Mouse (Mus musculus): ENCODE data around the gene Ppp1r3e. TPM values are rescaled to one million over a fixed set of nuclear protein-coding genes. Genes with fewer than 3 reads are reported as not detected.

Ppp1r3e gene
- 1 to 10 TPM; 6.4 to 7.6 TPM for total RNA-seq (2021)

DNA sequence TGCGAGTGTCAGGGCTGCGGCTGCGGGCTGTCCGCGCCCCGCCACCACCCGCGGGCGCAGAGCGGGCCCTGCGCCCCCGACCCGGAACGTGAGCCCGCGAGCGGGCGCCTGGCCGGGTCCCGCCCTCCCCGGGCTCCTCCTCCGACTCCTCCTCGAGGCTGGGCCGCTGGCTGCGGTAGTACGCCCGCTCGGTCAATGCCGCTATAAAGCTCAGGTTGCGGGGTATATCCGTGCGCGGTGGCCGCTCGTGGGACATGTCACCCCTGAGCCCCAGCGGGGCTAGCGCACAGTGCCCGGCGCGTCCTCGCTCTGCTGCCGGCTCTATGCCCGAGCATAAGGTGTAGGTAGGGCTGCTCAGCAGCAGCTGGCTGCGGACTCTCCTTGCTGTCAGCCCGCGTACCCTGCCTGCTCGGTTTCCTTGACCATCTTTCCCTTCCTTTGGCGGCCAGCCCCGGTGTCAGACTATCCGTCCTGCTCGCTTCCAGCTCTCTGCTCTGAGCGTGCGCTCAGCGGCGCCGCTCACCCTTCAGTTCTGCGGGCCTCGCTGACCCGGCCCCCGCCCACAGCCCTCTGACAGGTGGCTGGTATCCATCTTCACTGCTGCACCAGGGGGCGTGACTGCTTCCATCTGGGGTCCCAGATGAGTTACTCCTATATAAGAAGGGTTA lies at the start of gene Ppp1r3e:
Ppp1r3e (minus strand) TSS at position 503 of the 668 bp plus-strand sequence.
- peak; percentile 66 for DNase-seq

GRCm38 (mm10) chr14:54926401-54927158 lies 49.2 kb upstream of the Ppp1r3e start:
- DNase-seq, result peak; percentile 76

DNA sequence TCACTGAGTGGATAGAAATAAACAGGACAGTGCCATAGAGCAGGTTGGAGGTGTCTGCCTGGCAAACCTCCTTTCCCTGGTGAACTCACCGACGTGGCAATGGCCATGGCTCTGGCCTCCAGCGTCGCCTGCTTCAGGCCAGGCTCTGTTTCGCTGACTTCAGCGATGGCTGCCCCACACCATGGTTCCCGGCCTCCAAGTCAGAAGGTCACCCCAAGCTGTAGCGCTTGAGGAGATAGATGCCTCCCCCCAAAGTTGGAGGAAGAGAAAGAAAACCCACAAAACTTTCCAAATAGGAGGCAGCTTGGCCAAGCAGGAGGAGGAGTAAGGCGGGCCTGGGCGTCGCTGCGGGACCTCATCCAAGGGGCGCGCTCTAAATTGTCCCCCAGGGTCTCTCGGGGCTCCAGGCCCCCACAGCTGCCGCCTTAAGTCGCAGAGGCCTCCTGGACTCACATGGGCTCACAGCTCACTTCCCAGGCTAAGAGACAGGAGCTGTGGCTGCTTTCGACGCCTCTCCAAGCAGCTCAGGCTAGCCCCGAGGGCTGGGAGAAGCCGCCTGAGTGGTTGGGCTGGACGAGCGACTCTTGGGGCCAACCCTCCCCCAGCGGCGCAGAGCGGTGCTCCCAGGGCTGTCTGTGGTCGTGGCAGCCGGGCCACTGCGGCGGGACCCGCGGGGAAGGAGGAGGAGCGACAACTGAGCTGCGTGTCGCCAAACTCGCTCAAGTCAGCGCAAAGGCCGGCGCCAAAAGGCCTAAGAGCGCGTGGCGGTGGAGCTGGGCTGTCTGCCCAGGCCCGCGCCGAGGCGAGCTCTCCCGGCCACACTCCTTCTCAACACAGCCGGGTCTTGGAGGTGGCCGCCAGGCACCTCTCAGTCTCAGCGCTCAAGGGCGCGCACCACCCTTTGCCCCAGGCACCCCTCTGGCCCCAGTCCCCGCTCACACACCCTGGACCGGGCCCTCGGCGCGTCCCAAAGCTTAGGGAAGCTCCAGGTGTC lies 48.3 kb upstream of the Ppp1r3e start, which contains the start of gene Efs:
Efs (minus strand) TSS at position 778 of the 994 bp plus-strand sequence.
- DNase-seq, result peak; percentile 77

DNA sequence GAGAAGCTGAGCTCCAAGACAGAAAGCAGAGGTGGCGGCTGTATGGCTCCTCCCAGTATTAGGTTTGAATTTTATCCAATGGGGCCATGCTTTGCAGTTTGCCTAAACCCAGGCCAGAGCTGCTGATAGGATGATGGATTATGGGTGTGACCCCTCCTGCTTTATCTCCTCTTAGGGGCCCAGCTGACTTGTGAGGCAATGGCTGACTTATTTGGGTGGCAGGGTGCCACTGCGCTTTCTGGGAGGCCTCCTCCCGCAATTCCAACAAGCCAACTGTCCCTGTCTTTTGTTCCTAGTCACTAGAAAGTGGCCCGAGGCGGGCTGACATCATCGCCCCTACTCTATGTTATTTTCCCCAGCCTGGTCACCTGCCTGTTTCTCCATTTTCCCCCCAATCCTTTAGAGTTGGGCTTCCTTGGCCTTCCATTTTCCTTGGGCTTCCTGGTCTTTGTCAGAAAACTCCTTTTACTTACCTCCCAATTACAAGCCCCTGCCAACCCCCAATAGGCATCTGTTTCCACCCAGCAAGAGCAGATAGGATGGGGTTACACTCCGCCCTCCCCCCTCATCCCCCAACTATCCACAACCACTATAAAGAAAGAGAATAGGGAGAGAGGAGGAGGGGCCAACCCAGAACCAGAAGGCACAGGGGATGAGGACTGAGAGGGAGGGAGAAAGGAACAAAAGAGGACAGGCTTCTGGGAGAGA lies 47.4 kb upstream of the Ppp1r3e start:
- DNase-seq, result peak; percentile 72

GRCm38 (mm10) chr14:54920076-54920685 lies 42.8 kb upstream of the Ppp1r3e start:
- DNase-seq, result no peak

DNA sequence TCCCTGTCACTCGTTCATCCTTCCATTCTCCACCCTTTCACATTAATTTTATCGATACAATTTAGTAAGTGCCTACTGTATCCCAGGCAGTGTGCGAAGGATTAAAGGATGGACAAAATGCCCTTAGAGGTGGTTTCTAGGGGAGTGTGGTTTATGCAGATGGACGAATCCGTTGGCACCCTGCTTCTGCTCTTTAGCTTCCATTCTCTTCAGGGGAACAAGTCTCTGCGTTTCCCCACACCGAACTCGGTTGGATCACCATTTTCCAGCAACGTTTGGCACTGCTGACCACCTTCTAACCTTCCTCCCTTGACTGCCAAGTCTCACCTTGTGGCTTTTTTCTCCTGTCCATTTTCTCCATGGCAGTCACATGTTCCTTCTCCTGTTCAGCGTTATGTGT lies 36.0 kb upstream of the Ppp1r3e start:
- DNase-seq, result no peak

- peak; percentile 68 for DNase-seq
These were observed 35.5 kb upstream of the Ppp1r3e start, which contains the start of gene Slc22a17 for GRCm38 (mm10) chr14:54912886-54913285. Slc22a17 (minus strand) TSS chr14:54913132.

DNA sequence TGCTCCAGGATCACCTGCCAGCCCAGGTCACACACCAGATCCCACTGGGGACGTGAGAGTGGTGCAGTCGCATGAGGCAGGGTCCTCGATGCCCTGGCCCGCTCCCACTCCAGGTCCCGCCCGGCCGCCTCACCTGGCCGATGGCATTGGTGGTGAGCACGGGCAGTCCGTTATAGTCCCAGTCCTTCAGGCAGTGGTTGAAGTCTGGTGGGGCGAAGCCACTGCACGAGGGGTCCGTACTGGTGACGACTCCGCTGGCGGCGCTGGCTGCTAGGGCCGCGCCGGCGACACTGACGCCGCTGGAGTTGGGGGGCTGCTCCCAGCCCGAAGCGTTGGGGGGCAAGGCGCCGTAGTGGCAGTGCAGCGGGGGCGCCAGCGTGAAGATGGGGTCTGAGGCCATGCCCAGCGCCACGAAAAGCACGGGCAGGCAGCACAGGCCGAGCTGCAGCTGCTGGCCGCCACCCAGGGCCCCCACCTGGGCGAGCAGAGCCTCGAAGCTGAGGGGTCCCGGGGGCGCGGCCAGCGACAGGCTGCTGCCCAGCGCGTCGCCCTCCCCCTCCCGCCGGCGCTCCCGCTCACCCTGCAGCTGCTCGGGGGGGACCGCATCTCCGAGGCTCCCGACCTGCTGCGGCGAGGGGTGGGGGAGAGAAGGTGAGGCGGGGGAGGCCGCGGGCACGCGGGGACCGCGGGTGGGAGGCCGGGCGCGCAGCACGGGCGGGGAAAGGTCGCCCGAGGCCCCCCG lies 34.9 kb upstream of the Ppp1r3e start:
- no peak for DNase-seq

- no peak for DNase-seq
These were observed 31.3 kb upstream of the Ppp1r3e start for GRCm38 (mm10) chr14:54908682-54909081.

GRCm38 (mm10) chr14:54903641-54904040 lies 26.3 kb upstream of the Ppp1r3e start:
- no peak for DNase-seq

DNA sequence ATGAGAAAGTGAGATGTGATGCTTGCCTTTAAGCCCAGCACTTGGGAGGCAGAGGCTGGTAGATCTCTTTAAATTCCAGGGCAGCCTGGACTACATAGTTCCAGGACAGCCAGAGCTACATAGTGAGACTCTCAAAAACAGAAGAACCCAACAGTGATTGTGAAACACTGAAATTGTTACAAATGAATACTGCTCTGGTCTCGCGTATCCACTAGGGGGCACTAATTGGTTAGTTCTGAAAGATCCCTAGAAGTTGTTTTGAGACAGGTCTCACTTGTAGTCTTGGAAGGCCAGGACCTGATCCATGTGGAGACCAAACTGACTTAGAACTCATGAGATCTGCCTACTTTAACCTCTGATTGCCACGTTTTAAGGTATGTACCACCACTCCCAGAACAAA lies 23.0 kb upstream of the Ppp1r3e start:
- DNase-seq, result peak; percentile 78

- no peak for DNase-seq
These were observed 20.1 kb upstream of the Ppp1r3e start for GRCm38 (mm10) chr14:54897445-54897844.

GRCm38 (mm10) chr14:54894296-54895151 lies 17.2 kb upstream of the Ppp1r3e start:
- DNase-seq, result peak; percentile 73

- DNase-seq, result peak; percentile 98
These were observed 16.4 kb upstream of the Ppp1r3e start for GRCm38 (mm10) chr14:54893651-54894181.

DNA sequence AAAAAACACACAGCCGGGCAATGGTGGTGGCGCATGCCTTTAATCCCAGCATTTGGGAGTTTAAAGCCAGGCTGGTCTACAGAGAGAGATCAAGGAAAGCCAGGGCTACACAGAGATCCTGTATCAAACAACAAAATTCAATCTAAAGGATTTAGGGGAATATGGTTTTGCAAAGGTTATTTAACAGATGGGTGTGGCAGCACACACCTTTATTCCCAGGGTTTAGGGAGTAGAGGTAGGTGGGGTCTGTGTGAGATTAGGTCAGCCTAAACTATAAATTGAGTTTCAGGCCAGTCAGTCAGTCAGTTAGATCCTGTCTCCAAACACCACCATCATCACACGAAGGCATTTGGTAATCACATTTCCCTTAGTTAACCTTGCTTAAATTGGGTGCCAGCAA lies 14.8 kb upstream of the Ppp1r3e start, which contains the start of gene Pabpn1:
Pabpn1 (plus strand) TSS at position 301 of the 400 bp plus-strand sequence.
- no peak for DNase-seq

DNA sequence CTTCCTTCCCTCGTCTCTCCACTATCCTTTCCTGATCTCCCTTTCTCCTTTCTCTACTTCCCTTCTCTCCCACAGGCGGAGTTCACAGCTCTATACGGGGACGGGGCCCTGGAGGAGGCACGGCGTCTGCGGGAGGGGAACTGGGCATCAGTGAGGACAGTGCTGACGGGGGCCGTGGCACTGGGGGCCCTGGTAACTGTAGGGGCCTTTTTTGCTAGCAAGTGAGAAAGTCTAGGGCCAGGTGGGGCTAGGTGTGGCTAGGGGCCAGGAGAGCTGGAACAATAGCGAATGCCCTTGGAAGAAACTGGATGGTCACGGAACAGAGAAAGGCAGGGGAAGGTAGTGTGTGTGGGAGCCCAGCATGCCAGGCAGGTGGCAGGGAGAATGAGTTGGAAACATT lies 8.0 kb upstream of the Ppp1r3e start:
- no peak for DNase-seq

GRCm38 (mm10) chr14:54884022-54884712 lies 6.8 kb upstream of the Ppp1r3e start:
- DNase-seq, result no peak

All from heart, postnatal 4 days (tissue).